Mouse (Mus musculus) stomach, embryonic 15.5 days (tissue): ENCODE measurements around the gene Wnk2. TPM values are rescaled to one million over a fixed set of nuclear protein-coding genes. Genes with fewer than 3 reads are reported as not detected.

Source experiments
- ATAC-seq: fragments of 200-750 bp; cut with Nextera tagmentation; 2 replicates; pipeline ENCODE4 v1.8.0; 2017; ENCODE audit warnings: low read depth, moderate number of reproducible peaks, moderate TSS enrichment; ENCODE audit not compliant: insufficient read depth, low FRiP score
- H3K27ac ChIP-seq: fragments of 300-500 bp; sonication (generic); 2 replicates; pipeline ENCODE4 v1.5.1; 2015; ENCODE audit warnings: mild to moderate bottlenecking, inconsistent platforms
- H3K27me3 ChIP-seq: fragments of 300-500 bp; sonication (generic); replicated peaks from 2 replicates; pipeline ENCODE4 v1.6.1; 2015; ENCODE audit warnings: inconsistent platforms
- H3K36me3 ChIP-seq: fragments of 300-500 bp; sonication (generic); 2 replicates; pipeline ENCODE4 v1.6.1; 2015; ENCODE audit warnings: inconsistent platforms
- H3K4me1 ChIP-seq: fragments of 300-500 bp; sonication (generic); 2 replicates; pipeline ENCODE4 v1.6.1; 2015; ENCODE audit warnings: inconsistent platforms
- H3K4me2 ChIP-seq: fragments of 300-500 bp; sonication (generic); 2 replicates; pipeline ENCODE4 v1.6.1; 2015; ENCODE audit warnings: mild to moderate bottlenecking, inconsistent platforms
- H3K4me3 ChIP-seq: fragments of 300-500 bp; sonication (generic); replicated peaks from 2 replicates; pipeline ENCODE4 v1.5.1; 2015; ENCODE audit warnings: inconsistent platforms
- H3K9ac ChIP-seq: fragments of 300-500 bp; sonication (generic); 2 replicates; pipeline ENCODE4 v1.6.1; 2015; ENCODE audit warnings: inconsistent platforms
- H3K9me3 ChIP-seq: fragments of 300-500 bp; sonication (generic); 2 replicates; pipeline ENCODE4 v1.6.1; 2016; ENCODE audit warnings: inconsistent platforms
- WGBS: fragments of 180-500 bp; shearing (Covaris S2); methylation state at CpG from one replicate; pipeline ENCODE4 v1.1.7; 2015; 5-methylcytosine and 5-hydroxymethylcytosine counted together
- polyA plus RNA-seq: library from polyadenylated mRNA; unstranded; fragments of >200 nt; fragmentation: Nextera tagmentation; extraction: Ambion mirVana; gene quantifications from 2 replicates; pipeline ENCODE4 v1.2.1, GENCODE M21; 2015

The Wnk2 gene
- polyA plus RNA-seq, 1 experiment from 2014 or later: 3.3 TPM

GRCm38 (mm10) chr13:49085211-49085610 is 62.6 kb downstream of the Wnk2 start:
- Histone ChIP-seq H3K4me2 (no peak overlapping the region), H3K9ac (no peak overlapping the region), H3K27me3 (no peaks in the 10 kb centered on the region), H3K4me3 (no peak overlapping the region), H3K36me3 (peaks cover 5% of the 10 kb centered on the region; the same call in 1 of the 2 replicates), H3K9me3 (no peaks in the 10 kb centered on the region), H3K4me1 (no peaks in the 10 kb centered on the region), H3K27ac (no peak overlapping the region)
- WGBS: 92% methylated on average over 9 of the region's 9 CpGs
- ATAC-seq: no peak

GRCm38 (mm10) chr13:49084781-49085180 is 63.0 kb downstream of the Wnk2 start:
- Histone ChIP-seq H3K9me3 (no peaks in the 10 kb centered on the region), H3K36me3 (peaks cover 5% of the 10 kb centered on the region; the same call in 1 of the 2 replicates), H3K4me3 (no peak overlapping the region), H3K27me3 (no peaks in the 10 kb centered on the region), H3K27ac (no peak overlapping the region), H3K4me1 (no peaks in the 10 kb centered on the region), H3K9ac (no peak overlapping the region), H3K4me2 (no peak overlapping the region)
- 81% methylated on average over 4 of the region's 4 CpGs for WGBS
- no peak for ATAC-seq

GRCm38 (mm10) chr13:49083941-49084340 is 63.9 kb downstream of the Wnk2 start:
- H3K9me3 ChIP-seq: no peaks in the 10 kb centered on the region
- no peak for ATAC-seq
- no peak overlapping the region for H3K27ac ChIP-seq
- no peak overlapping the region for H3K9ac ChIP-seq
- peaks cover 2% of the 10 kb centered on the region; the same call in 1 of the 2 replicates for H3K36me3 ChIP-seq
- H3K4me1 ChIP-seq: no peaks in the 10 kb centered on the region
- H3K4me2 ChIP-seq: no peak overlapping the region
- no peak overlapping the region for H3K4me3 ChIP-seq
- no peaks in the 10 kb centered on the region for H3K27me3 ChIP-seq
- 76% methylated on average over 9 of the region's 9 CpGs for WGBS

- 84% methylated on average over 14 of the region's 14 CpGs for WGBS
- no peak for ATAC-seq
Observed at GRCm38 (mm10) chr13:49082151-49082879, 65.5 kb downstream of the Wnk2 start.

GRCm38 (mm10) chr13:49076196-49076595 is 71.6 kb downstream of the Wnk2 start:
- no peak overlapping the region for H3K4me3 ChIP-seq
- H3K4me1 ChIP-seq: no peaks in the 10 kb centered on the region
- no peak overlapping the region for H3K9ac ChIP-seq
- H3K9me3 ChIP-seq: no peaks in the 10 kb centered on the region
- no peak for ATAC-seq
- H3K27me3 ChIP-seq: no peaks in the 10 kb centered on the region
- 88% methylated on average over 11 of the region's 11 CpGs for WGBS
- H3K36me3 ChIP-seq: no peaks in the 10 kb centered on the region
- no peak overlapping the region for H3K4me2 ChIP-seq
- no peak overlapping the region for H3K27ac ChIP-seq

More at GRCm38 (mm10) chr13:49082151-49082879, 65.5 kb downstream of the Wnk2 start:
- Histone ChIP-seq H3K4me3 (no peak overlapping the region), H3K9ac (no peak overlapping the region), H3K27me3 (no peaks in the 10 kb centered on the region), H3K27ac (no peak overlapping the region), H3K4me1 (no peaks in the 10 kb centered on the region), H3K36me3 (no peaks in the 10 kb centered on the region; the same call in 1 of the 2 replicates), H3K9me3 (no peaks in the 10 kb centered on the region), H3K4me2 (no peak overlapping the region)

- no peaks in the 10 kb centered on the region for H3K27me3 ChIP-seq
- no peak overlapping the region for H3K4me2 ChIP-seq
- 81% methylated on average over 3 of the region's 3 CpGs for WGBS
- H3K9ac ChIP-seq: no peak overlapping the region
- no peak for ATAC-seq
- no peak overlapping the region for H3K4me3 ChIP-seq
- no peaks in the 10 kb centered on the region for H3K36me3 ChIP-seq
- H3K4me1 ChIP-seq: no peaks in the 10 kb centered on the region
- no peaks in the 10 kb centered on the region for H3K9me3 ChIP-seq
- H3K27ac ChIP-seq: no peak overlapping the region
Observed at GRCm38 (mm10) chr13:49075377-49075776, 72.4 kb downstream of the Wnk2 start.

- Histone ChIP-seq H3K27me3 (no peaks in the 10 kb centered on the region), H3K27ac (no peak overlapping the region), H3K9me3 (no peaks in the 10 kb centered on the region), H3K4me1 (no peaks in the 10 kb centered on the region), H3K36me3 (no peaks in the 10 kb centered on the region), H3K4me3 (no peak overlapping the region), H3K4me2 (no peak overlapping the region), H3K9ac (no peak overlapping the region)
- no peak for ATAC-seq
- WGBS: 62% methylated on average over 6 of the region's 6 CpGs
Observed at GRCm38 (mm10) chr13:49073295-49073694, 74.5 kb downstream of the Wnk2 start.

GRCm38 (mm10) chr13:49071861-49072260 is 76.0 kb downstream of the Wnk2 start:
- Histone ChIP-seq H3K4me3 (no peak overlapping the region), H3K4me1 (no peaks in the 10 kb centered on the region), H3K9me3 (no peaks in the 10 kb centered on the region), H3K36me3 (no peaks in the 10 kb centered on the region), H3K27ac (no peak overlapping the region), H3K4me2 (no peak overlapping the region), H3K27me3 (no peaks in the 10 kb centered on the region), H3K9ac (no peak overlapping the region)
- WGBS: 92% methylated on average over 5 of the region's 5 CpGs
- ATAC-seq: no peak

GRCm38 (mm10) chr13:49069979-49070378 is 77.8 kb downstream of the Wnk2 start:
- Histone ChIP-seq H3K4me3 (no peak overlapping the region), H3K4me2 (no peak overlapping the region), H3K4me1 (no peaks in the 10 kb centered on the region), H3K27ac (no peak overlapping the region), H3K9ac (no peak overlapping the region), H3K27me3 (no peaks in the 10 kb centered on the region), H3K36me3 (no peaks in the 10 kb centered on the region), H3K9me3 (no peaks in the 10 kb centered on the region)
- ATAC-seq: no peak
- 46% methylated on average over 6 of the region's 6 CpGs for WGBS

GRCm38 (mm10) chr13:49069393-49069792 is 78.4 kb downstream of the Wnk2 start:
- no peak overlapping the region for H3K4me2 ChIP-seq
- no peaks in the 10 kb centered on the region for H3K9me3 ChIP-seq
- H3K4me1 ChIP-seq: no peaks in the 10 kb centered on the region
- no peak overlapping the region for H3K27ac ChIP-seq
- WGBS: 71% methylated on average over 4 of the region's 4 CpGs
- no peaks in the 10 kb centered on the region for H3K27me3 ChIP-seq
- ATAC-seq: no peak
- no peaks in the 10 kb centered on the region for H3K36me3 ChIP-seq
- no peak overlapping the region for H3K9ac ChIP-seq
- no peak overlapping the region for H3K4me3 ChIP-seq

GRCm38 (mm10) chr13:49064257-49064656 is 83.6 kb downstream of the Wnk2 start:
- no peak overlapping the region for H3K4me3 ChIP-seq
- H3K4me2 ChIP-seq: no peak overlapping the region
- H3K36me3 ChIP-seq: no peaks in the 10 kb centered on the region
- 78% methylated on average over 5 of the region's 5 CpGs for WGBS
- no peak overlapping the region for H3K27ac ChIP-seq
- no peaks in the 10 kb centered on the region for H3K4me1 ChIP-seq
- no peak overlapping the region for H3K9ac ChIP-seq
- no peaks in the 10 kb centered on the region for H3K27me3 ChIP-seq
- no peak for ATAC-seq
- H3K9me3 ChIP-seq: no peaks in the 10 kb centered on the region

GRCm38 (mm10) chr13:49060456-49060855 is 87.4 kb downstream of the Wnk2 start:
- Histone ChIP-seq H3K27ac (no peak overlapping the region), H3K9me3 (no peaks in the 10 kb centered on the region), H3K27me3 (no peaks in the 10 kb centered on the region), H3K9ac (no peak overlapping the region), H3K4me1 (no peaks in the 10 kb centered on the region), H3K4me3 (no peak overlapping the region), H3K36me3 (no peaks in the 10 kb centered on the region), H3K4me2 (no peak overlapping the region)
- no peak for ATAC-seq
- 80% methylated on average over 7 of the region's 7 CpGs for WGBS

- Histone ChIP-seq H3K27me3 (no peaks in the 10 kb centered on the region), H3K9me3 (no peaks in the 10 kb centered on the region), H3K4me1 (no peaks in the 10 kb centered on the region), H3K4me2 (no peak overlapping the region), H3K36me3 (no peaks in the 10 kb centered on the region), H3K4me3 (no peak overlapping the region), H3K9ac (no peak overlapping the region), H3K27ac (no peak overlapping the region)
- 83% methylated on average over 4 of the region's 4 CpGs for WGBS
- ATAC-seq: no peak
Observed at GRCm38 (mm10) chr13:49058528-49058927, 89.3 kb downstream of the Wnk2 start.
